Comparison of ENCODE assay signal across 26 mouse cellular contexts in genomic region chr5:123266909-123267308, GRCm38 (mm10). TPM values are rescaled to one million over a fixed set of nuclear protein-coding genes. Genes with fewer than 3 reads are reported as not detected.
DNase-seq lines count a peak whose midpoint lies in the region; ATAC-seq and TF ChIP-seq lines count a peak whose summit lies in the region.
"Had no signal": no experiment of that assay in that cellular context is flagged by ENCODE, and none has a peak within 500 bp of the region (broad histone marks: within the 10 kb centered on the region; RNA-seq: fewer than 3 reads in every experiment).

No protein-coding gene starts in this region.

- no peaks in the 10 kb centered on the region for H3K4me1 ChIP-seq in heart, adult 2 months (ENCODE audit: control insufficient read depth, insufficient read depth, low read length)
- no peaks in the 10 kb centered on the region for H3K4me1 ChIP-seq in midbrain, embryonic 11.5 days (ENCODE audit: control insufficient read depth, insufficient read depth, low read length)
- no peaks in the 10 kb centered on the region for H3K4me1 ChIP-seq in midbrain, embryonic 15.5 days
- H3K4me1 ChIP-seq: hindbrain, embryonic 15.5 days; lung, embryonic 15.5 days; midbrain, embryonic 12.5 days; neural tube, embryonic 12.5 days had no signal

- no peak for TF ChIP-seq EP300 in heart, adult 2 months (IDR thresholded peaks at IDR 0.05; ENCODE audit: insufficient read depth, low read depth, low read length)

- TF ChIP-seq CTCF in heart, adult 2 months (IDR thresholded peaks at IDR 0.05): peak; percentile 36
- TF ChIP-seq CTCF in left cerebral cortex, adult 2 months (IDR thresholded peaks at IDR 0.05): peak; percentile 23; the same call in 1 of the 2 replicates

- no peak overlapping the region for H3K27ac ChIP-seq in heart, adult 2 months
- H3K27ac ChIP-seq in left cerebral cortex, adult 2 months: no peak overlapping the region
- H3K27ac ChIP-seq in midbrain, embryonic 11.5 days (ENCODE audit: low read depth, low read length): no peak overlapping the region
- H3K27ac ChIP-seq in midbrain, embryonic 15.5 days: no peak overlapping the region
- H3K27ac ChIP-seq: hindbrain, embryonic 15.5 days; limb, embryonic 10.5 days; lung, embryonic 15.5 days; midbrain, embryonic 12.5 days; neural tube, embryonic 12.5 days had no signal

- H3K27me3 ChIP-seq in heart, adult 2 months (ENCODE audit: control insufficient read depth, insufficient read depth, low read length): no peaks in the 10 kb centered on the region
- no peaks in the 10 kb centered on the region for H3K27me3 ChIP-seq in midbrain, embryonic 11.5 days (ENCODE audit: control insufficient read depth, insufficient read depth, low read length)
- H3K27me3 ChIP-seq in midbrain, embryonic 15.5 days (replicated peaks): no peaks in the 10 kb centered on the region
- H3K27me3 ChIP-seq: hindbrain, embryonic 15.5 days; lung, embryonic 15.5 days; midbrain, embryonic 12.5 days; neural tube, embryonic 12.5 days had no signal

- no peak for DNase-seq in heart, adult 2 months
- no peak for DNase-seq in heart, adult 11 months
- no peak for DNase-seq in left cerebral cortex, adult 2 months (ENCODE audit: extremely low spot score in 1 of 2, low spot score in 2 of 2)
- DNase-seq in left cerebral cortex, postnatal 4 days: no peak
- peak; percentile 23 for DNase-seq in midbrain, embryonic 11.5 days (ENCODE audit: low spot score, missing footprints)
- DNase-seq: adrenal gland, postnatal 14 days; cerebellum, adult 8-10 months; gastrocnemius, postnatal 25 days; heart, postnatal 36 days; kidney, postnatal 4 days; liver; retina, postnatal 1 day; right cerebral cortex, postnatal 25 days; spleen, adult 18-20 months; thymus, postnatal 14 days had no signal

- TF ChIP-seq POLR2A in heart, adult 2 months (IDR thresholded peaks at IDR 0.05; ENCODE audit: insufficient read depth, low read depth, low read length): no peak

- no peak for ATAC-seq in midbrain, embryonic 11.5 days (ENCODE audit: low FRiP score)
- ATAC-seq in midbrain, embryonic 15.5 days (replicated peaks): no peak
- ATAC-seq in erythroblast, adult 5-6 weeks (replicated peaks; ENCODE audit: low FRiP score, poor library complexity, severe bottlenecking): no peak
- ATAC-seq: CD4-positive, CD25-positive, alpha-beta regulatory T cell, adult 4 months; forebrain, embryonic 14.5 days; intestine, embryonic 16.5 days had no signal

- WGBS in heart, adult 2 months: 86% methylated on average over 3 of the region's 3 CpGs
- WGBS in midbrain, embryonic 11.5 days: 85% methylated on average over 3 of the region's 3 CpGs
- 90% methylated on average over 3 of the region's 3 CpGs for WGBS in midbrain, embryonic 15.5 days

- H3K36me3 ChIP-seq in heart, adult 2 months (ENCODE audit: control insufficient read depth, insufficient read depth, low read length): no peaks in the 10 kb centered on the region
- H3K36me3 ChIP-seq in midbrain, embryonic 11.5 days (ENCODE audit: control insufficient read depth, insufficient read depth, low read length): no peaks in the 10 kb centered on the region
- no peaks in the 10 kb centered on the region for H3K36me3 ChIP-seq in midbrain, embryonic 15.5 days (replicated peaks)
- H3K36me3 ChIP-seq: G1E; hindbrain, embryonic 15.5 days; limb, embryonic 10.5 days; lung, embryonic 15.5 days; midbrain, embryonic 12.5 days; neural tube, embryonic 12.5 days had no signal

- intact Hi-C loops in heart, adult 2 months (cut with DNase I): no loop called here
- intact Hi-C loops in left cerebral cortex, adult 2 months (cut with DNase I): no loop called here
- intact Hi-C loops in left cerebral cortex, postnatal 4 days (cut with DNase I): no loop called here

- H3K4me2 ChIP-seq in midbrain, embryonic 11.5 days: no peak overlapping the region
- no peak overlapping the region for H3K4me2 ChIP-seq in midbrain, embryonic 15.5 days
- H3K4me2 ChIP-seq: hindbrain, embryonic 15.5 days; lung, embryonic 15.5 days; midbrain, embryonic 12.5 days; neural tube, embryonic 12.5 days had no signal

- H3K9ac ChIP-seq in heart, adult 2 months (ENCODE audit: low read depth, low read length): no peak overlapping the region
- no peak overlapping the region for H3K9ac ChIP-seq in midbrain, embryonic 11.5 days (ENCODE audit: low read length)
- H3K9ac ChIP-seq in midbrain, embryonic 15.5 days: no peak overlapping the region
- H3K9ac ChIP-seq: hindbrain, embryonic 15.5 days; lung, embryonic 15.5 days; midbrain, embryonic 12.5 days; neural tube, embryonic 12.5 days had no signal

- no peaks in the 10 kb centered on the region for H3K9me3 ChIP-seq in midbrain, embryonic 11.5 days (ENCODE audit: control insufficient read depth, low read length)
- no peaks in the 10 kb centered on the region for H3K9me3 ChIP-seq in midbrain, embryonic 15.5 days
- H3K9me3 ChIP-seq: G1E; hindbrain, embryonic 15.5 days; limb, embryonic 10.5 days; lung, embryonic 15.5 days; midbrain, embryonic 12.5 days; neural tube, embryonic 12.5 days had no signal

- no peak overlapping the region for H3K4me3 ChIP-seq in heart, adult 2 months
- H3K4me3 ChIP-seq in left cerebral cortex, adult 2 months: no peak overlapping the region
- no peak overlapping the region for H3K4me3 ChIP-seq in midbrain, embryonic 11.5 days (ENCODE audit: low read depth, low read length)
- no peak overlapping the region for H3K4me3 ChIP-seq in midbrain, embryonic 15.5 days
- H3K4me3 ChIP-seq: hindbrain, embryonic 15.5 days; limb, embryonic 10.5 days; lung, embryonic 15.5 days; midbrain, embryonic 12.5 days; neural tube, embryonic 12.5 days had no signal

- H3K79me2 ChIP-seq in heart, adult 2 months (replicated peaks; ENCODE audit: control insufficient read depth, insufficient read depth, low read length): no peaks in the 10 kb centered on the region

RNA-seq across cellular contexts. Expression of gene Wdr66, which starts 15.0 kb away (rescaled TPM):
- under 1 TPM; 0.52 to 0.65 TPM for total RNA-seq in heart, adult 2 months (2021)
- polyA plus RNA-seq in heart, adult 2 months (2012; rRNA removed): 1.5 and 2.0 TPM in 2 replicates
- total RNA-seq in left cerebral cortex, adult 2 months (2021): 1 to 10 TPM; 6.0 to 6.2 TPM
- total RNA-seq in left cerebral cortex, postnatal 4 days (2021): 1 to 10 TPM; 5.6 to 6.1 TPM
- polyA plus RNA-seq in midbrain, embryonic 11.5 days (2014; fragmentation: Nextera tagmentation; extraction: Ambion mirVana): 4.7 and 5.5 TPM in 2 replicates
- 1.3 and 1.5 TPM in 2 replicates for polyA plus RNA-seq in midbrain, embryonic 15.5 days (2015; fragmentation: Nextera tagmentation; extraction: Ambion mirVana)
- total RNA-seq in erythroblast, adult 5-6 weeks (2015; ENCODE audit: low replicate concordance): 0.84 and 11.9 TPM in 2 replicates
- total RNA-seq in erythroblast, adult 5-6 weeks (2017; ENCODE audit: low replicate concordance): 0.42 and 2.4 TPM in 2 replicates
- polyA plus RNA-seq: G1E had no signal
